Mouse (Mus musculus) left cerebral cortex, adult 18-20 months (tissue): ENCODE data around the gene Tfg. TPM values are rescaled to one million over a fixed set of nuclear protein-coding genes. Genes with fewer than 3 reads are reported as not detected.

Source experiments
- DNase-seq, 2 experiments: peaks; one replicate each; pipeline ENCODE4 v3.0.0; 2021 to 2022; ENCODE audit warnings: low spot score in 2 of 2, mixed read lengths in 1 of 2
- total RNA-seq, 2 experiments: library from RNA; stranded (reverse); gene quantifications; 2 replicates each; pipeline ENCODE4 v1.2.3; 2021

The Tfg gene
- total RNA-seq, 2 experiments from 2014 or later = 56.6 to 58.0 TPM

GRCm38 (mm10) chr16:56646382-56647172, 70.7 kb downstream of the Tfg start:
- no peak for DNase-seq

- no peak for DNase-seq
These were observed 72.0 kb downstream of the Tfg start for GRCm38 (mm10) chr16:56645251-56645650.

Other genes with a start within 250 kb of the Tfg start
- gene Abi3bp, start 239.6 kb downstream of the Tfg start, total RNA-seq = 10 to 100 TPM; 10.9 to 14.7 TPM
- not detected for gene Adgrg7, start 78.4 kb upstream of the Tfg start, total RNA-seq
- gene Tmem45a, start 168.7 kb upstream of the Tfg start, total RNA-seq = 1 to 10 TPM in 1 of 2 experiments, under 1 TPM in 1; 0.63 to 2.5 TPM
- 1 to 10 TPM; 2.7 to 3.3 TPM for gene Lnp1, start 210.6 kb upstream of the Tfg start, total RNA-seq